Mouse (Mus musculus) embryonic facial prominence, embryonic 13.5 days (tissue): Measurements from ENCODE around the gene Pcyt2. TPM values are rescaled to one million over a fixed set of nuclear protein-coding genes. Genes with fewer than 3 reads are reported as not detected.
A peak's percentile ranks its signal among the peaks of the same experiment; 100 is the strongest.

Source experiments
- ATAC-seq: fragments of 200-750 bp; cut with Nextera tagmentation; 2 replicates; pipeline ENCODE4 v1.8.0; 2017; ENCODE audit warnings: low read depth; ENCODE audit not compliant: insufficient number of reproducible peaks, insufficient read depth, low FRiP score, low TSS enrichment
- H3K27ac ChIP-seq: fragments of 300-500 bp; sonication (generic); 2 replicates; pipeline ENCODE4 v1.5.1; 2015; ENCODE audit warnings: moderate library complexity, mild to moderate bottlenecking, inconsistent platforms
- H3K27me3 ChIP-seq: fragments of 300-500 bp; sonication (generic); 2 replicates; pipeline ENCODE4 v1.6.1; 2015; ENCODE audit warnings: mild to moderate bottlenecking, inconsistent platforms
- H3K36me3 ChIP-seq: fragments of 300-500 bp; sonication (generic); 2 replicates; pipeline ENCODE4 v1.6.1; 2015; ENCODE audit warnings: mild to moderate bottlenecking, inconsistent platforms
- H3K4me1 ChIP-seq: fragments of 300-500 bp; sonication (generic); 2 replicates; pipeline ENCODE4 v1.6.1; 2015; ENCODE audit warnings: inconsistent platforms
- H3K4me2 ChIP-seq: fragments of 300-500 bp; sonication (generic); 2 replicates; pipeline ENCODE4 v1.6.1; 2015; ENCODE audit warnings: moderate library complexity, mild to moderate bottlenecking, inconsistent platforms
- H3K4me3 ChIP-seq: fragments of 300-500 bp; sonication (generic); 2 replicates; pipeline ENCODE4 v1.5.1; 2015; ENCODE audit warnings: mild to moderate bottlenecking, inconsistent platforms
- H3K9ac ChIP-seq: fragments of 300-500 bp; sonication (generic); 2 replicates; pipeline ENCODE4 v1.6.1; 2015; ENCODE audit warnings: mild to moderate bottlenecking, inconsistent platforms
- H3K9me3 ChIP-seq: fragments of 300-500 bp; sonication (generic); 2 replicates; pipeline ENCODE4 v1.6.1; 2016; ENCODE audit warnings: inconsistent platforms
- WGBS: fragments of 180-500 bp; shearing (Covaris S2); methylation state at CpG from one replicate; pipeline ENCODE4 v1.1.7; 2015; ENCODE audit warnings: mixed read lengths; 5-methylcytosine and 5-hydroxymethylcytosine counted together
- polyA plus RNA-seq: library from polyadenylated mRNA; unstranded; fragments of >200 nt; fragmentation: Nextera tagmentation; extraction: Ambion mirVana; gene quantifications from 2 replicates; pipeline ENCODE4 v1.2.1, GENCODE M21; 2015

The Pcyt2 gene
- polyA plus RNA-seq, 1 experiment from 2014 or later = 150 TPM

- WGBS = 63% methylated on average over 3 of the region's 3 CpGs
- H3K4me3 ChIP-seq = no peak overlapping the region
- H3K9me3 ChIP-seq = no peaks in the 10 kb centered on the region
- no peak overlapping the region for H3K9ac ChIP-seq
- peaks cover 42% of the 10 kb centered on the region for H3K27me3 ChIP-seq
- no peaks in the 10 kb centered on the region for H3K36me3 ChIP-seq
- no peak overlapping the region for H3K4me2 ChIP-seq
- no peak for ATAC-seq
- no peak overlapping the region for H3K27ac ChIP-seq
- H3K4me1 ChIP-seq = peaks cover 7% of the 10 kb centered on the region
Observed at GRCm38 (mm10) chr11:120651872-120652271, 34.1 kb upstream of the Pcyt2 start.

- Histone ChIP-seq H3K27me3 (peaks cover 20% of the 10 kb centered on the region), H3K27ac (no peak within 1 kb of the TSS), H3K36me3 (no peaks in the 10 kb centered on the region), H3K4me1 (peaks cover 16% of the 10 kb centered on the region), H3K9ac (0 out of 2 replicates have a peak within 1 kb of the TSS, but pooled peaks have one; percentile 27), H3K4me2 (peak within 1 kb of the TSS; percentile 30), H3K4me3 (no peak within 1 kb of the TSS), H3K9me3 (no peaks in the 10 kb centered on the region)
- no peak for ATAC-seq
- WGBS = 8% methylated on average over 13 of the region's 13 CpGs
Observed at GRCm38 (mm10) chr11:120648001-120648476, 30.3 kb upstream of the Pcyt2 start, which contains the start of gene Myadml2. Gene Myadml2 (minus strand): TSS chr11:120648158.

- Histone ChIP-seq H3K27ac (no peak overlapping the region), H3K36me3 (no peaks in the 10 kb centered on the region), H3K27me3 (peaks cover 20% of the 10 kb centered on the region), H3K4me2 (no peak overlapping the region), H3K9ac (0 out of 2 replicates have a peak overlapping the region, but pooled peaks have one; percentile 27), H3K4me1 (peaks cover 24% of the 10 kb centered on the region), H3K4me3 (no peak overlapping the region), H3K9me3 (no peaks in the 10 kb centered on the region)
- ATAC-seq = no peak
- WGBS = 77% methylated on average over 35 of the region's 35 CpGs
Observed at GRCm38 (mm10) chr11:120647047-120647830, 29.5 kb upstream of the Pcyt2 start.

- peak within 1 kb of the TSS; percentile 94 for H3K4me2 ChIP-seq
- H3K4me3 ChIP-seq = peak within 1 kb of the TSS; percentile 52
- under 1% methylated on average over 15 of the region's 15 CpGs for WGBS
- peak within 1 kb of the TSS; percentile 78 for H3K27ac ChIP-seq
- no peaks in the 10 kb centered on the region for H3K9me3 ChIP-seq
- peak; percentile 98 for ATAC-seq
- no peaks in the 10 kb centered on the region for H3K36me3 ChIP-seq
- peak within 1 kb of the TSS; percentile 80 for H3K9ac ChIP-seq
- H3K27me3 ChIP-seq = peaks cover 17% of the 10 kb centered on the region
- peaks cover 26% of the 10 kb centered on the region for H3K4me1 ChIP-seq
Observed at GRCm38 (mm10) chr11:120643601-120643987, 25.9 kb upstream of the Pcyt2 start, which contains the start of gene Pycr1. Gene Pycr1 (minus strand): TSS chr11:120643769.

GRCm38 (mm10) chr11:120642939-120643600, 25.3 kb upstream of the Pcyt2 start:
- H3K27ac ChIP-seq = peak overlapping the region; percentile 78
- no peaks in the 10 kb centered on the region for H3K36me3 ChIP-seq
- peak overlapping the region; percentile 94 for H3K4me2 ChIP-seq
- 1% methylated on average over 18 of the region's 18 CpGs for whole genome bisulfite sequencing
- peak overlapping the region; percentile 80 for H3K9ac ChIP-seq
- peak overlapping the region; percentile 52 for H3K4me3 ChIP-seq
- H3K27me3 ChIP-seq = peaks cover 15% of the 10 kb centered on the region
- ATAC-seq = no peak
- H3K4me1 ChIP-seq = peaks cover 24% of the 10 kb centered on the region
- no peaks in the 10 kb centered on the region for H3K9me3 ChIP-seq

- Histone ChIP-seq H3K9ac (peak overlapping the region; percentile 80), H3K36me3 (no peaks in the 10 kb centered on the region), H3K4me3 (no peak overlapping the region), H3K27me3 (peaks cover 3% of the 10 kb centered on the region; the same call in 1 of the 2 replicates), H3K4me1 (peaks cover 19% of the 10 kb centered on the region), H3K4me2 (peak overlapping the region; percentile 94; the same call in 1 of the 2 replicates), H3K9me3 (no peaks in the 10 kb centered on the region), H3K27ac (no peak overlapping the region)
- ATAC-seq = no peak
- 85% methylated on average over 8 of the region's 8 CpGs for WGBS
Observed at GRCm38 (mm10) chr11:120641869-120642268, 24.1 kb upstream of the Pcyt2 start.

GRCm38 (mm10) chr11:120641255-120641654, 23.5 kb upstream of the Pcyt2 start:
- no peaks in the 10 kb centered on the region for H3K27me3 ChIP-seq
- no peak overlapping the region for H3K4me3 ChIP-seq
- peaks cover 19% of the 10 kb centered on the region for H3K4me1 ChIP-seq
- H3K36me3 ChIP-seq = no peaks in the 10 kb centered on the region
- 68% methylated on average over 9 of the region's 9 CpGs for WGBS
- H3K27ac ChIP-seq = no peak overlapping the region
- H3K9me3 ChIP-seq = no peaks in the 10 kb centered on the region
- peak overlapping the region; percentile 8; the same call in 1 of the 2 replicates for H3K9ac ChIP-seq
- H3K4me2 ChIP-seq = no peak overlapping the region
- ATAC-seq = no peak

GRCm38 (mm10) chr11:120634810-120635209, 17.1 kb upstream of the Pcyt2 start:
- Histone ChIP-seq H3K27me3 (no peaks in the 10 kb centered on the region), H3K9ac (no peak overlapping the region), H3K9me3 (no peaks in the 10 kb centered on the region), H3K36me3 (peaks cover under 1% of the 10 kb centered on the region; the same call in 1 of the 2 replicates), H3K4me3 (no peak overlapping the region), H3K4me2 (no peak overlapping the region), H3K27ac (no peak overlapping the region), H3K4me1 (peaks cover 26% of the 10 kb centered on the region)
- WGBS = 80% methylated on average over 5 of the region's 5 CpGs
- ATAC-seq = no peak

GRCm38 (mm10) chr11:120633520-120634343, 16.0 kb upstream of the Pcyt2 start, which contains the start of gene Mafg:
Gene Mafg (minus strand): TSS chr11:120633600.
- Histone ChIP-seq H3K36me3 (peaks cover 11% of the 10 kb centered on the region), H3K9ac (peak within 1 kb of the TSS; percentile 94), H3K27ac (peak within 1 kb of the TSS; percentile 86), H3K4me3 (peak within 1 kb of the TSS; percentile 97), H3K9me3 (no peaks in the 10 kb centered on the region), H3K27me3 (no peaks in the 10 kb centered on the region), H3K4me1 (peaks cover 28% of the 10 kb centered on the region), H3K4me2 (peak within 1 kb of the TSS; percentile 76)
- 11% methylated on average over 58 of the region's 58 CpGs for WGBS
- peak; percentile 86 for ATAC-seq

- Histone ChIP-seq H3K9ac (peak overlapping the region; percentile 94), H3K27ac (peak overlapping the region; percentile 86), H3K9me3 (no peaks in the 10 kb centered on the region), H3K4me3 (peak overlapping the region; percentile 97), H3K4me1 (peaks cover 28% of the 10 kb centered on the region), H3K4me2 (peak overlapping the region; percentile 76), H3K27me3 (no peaks in the 10 kb centered on the region), H3K36me3 (peaks cover 15% of the 10 kb centered on the region)
- ATAC-seq = peak; percentile 81
- WGBS = under 1% methylated on average over 95 of the region's 116 CpGs
Observed at GRCm38 (mm10) chr11:120632559-120633519, 15.1 kb upstream of the Pcyt2 start.
